Mouse (Mus musculus) left cerebral cortex, postnatal 10 days (tissue): ENCODE data around the gene Xirp1. TPM values are rescaled to one million over a fixed set of nuclear protein-coding genes. Genes with fewer than 3 reads are reported as not detected.
A peak's percentile ranks its signal among the peaks of the same experiment; 100 is the strongest.
"Not testable (repeated sequence)": the region's sequence is repeated elsewhere in the genome, so short reads cannot be mapped to it uniquely, and the experiment has no call there.

ENCODE experiments used
- DNase-seq, 2 experiments: peaks; one replicate each; pipeline ENCODE4 v3.0.0; 2021 to 2022; ENCODE audit warnings: low spot score in 2 of 2, mixed read lengths in 1 of 2; ENCODE audit errors: extremely low spot score in 1 of 2
- intact Hi-C: fragments of 180-260 bp; cut with DNase I; formaldehyde crosslinking; loops from one replicate; pipeline ENCODE4 v1.15.1; 2025
- total RNA-seq, 2 experiments: library from RNA; stranded (reverse); gene quantifications; 2 replicates each; pipeline ENCODE4 v1.2.3; 2021

Xirp1 gene
- total RNA-seq, 2 experiments from 2014 or later = 0.11 TPM; not detected in 1

DNA sequence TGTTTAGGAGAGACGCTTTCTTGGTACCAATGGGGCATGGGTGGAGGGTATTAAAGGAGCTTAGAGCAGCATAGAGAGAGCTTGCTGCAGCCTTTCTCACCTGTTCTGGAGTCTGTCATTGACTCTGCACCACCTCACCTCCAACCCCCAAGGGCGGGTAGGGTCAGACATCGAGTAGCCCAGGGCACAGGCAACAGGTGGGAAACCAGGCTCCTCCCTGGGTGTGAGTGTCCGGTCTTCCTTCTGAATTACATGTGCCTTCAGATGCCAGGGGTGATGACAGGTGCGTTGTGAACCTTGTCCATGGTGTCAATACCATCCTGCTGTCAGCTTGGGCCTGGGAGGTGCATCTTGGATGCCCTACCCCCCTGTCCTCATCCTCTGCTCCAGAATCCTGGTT lies 1.2 kb upstream of the Xirp1 start:
- intact Hi-C loops = loop anchor here (5.0 kb wide), 1 partner anchor 48 kb away; no protein-coding TSS in a partner anchor
- DNase-seq = no peak

- no peak for DNase-seq
These were observed 773 bp upstream of the Xirp1 start for GRCm38 (mm10) chr9:120024171-120024570.

GRCm38 (mm10) chr9:120021164-120021563 lies 2.2 kb downstream of the Xirp1 start:
- intact Hi-C loops = loop anchor here (2.0 kb wide), 1 partner anchor 78 kb away; no protein-coding TSS in a partner anchor
- no peak for DNase-seq

More at GRCm38 (mm10) chr9:120024171-120024570, 773 bp upstream of the Xirp1 start:
- intact Hi-C loops = no loop called here

GRCm38 (mm10) chr9:120020285-120020890 lies 3.0 kb downstream of the Xirp1 start:
- intact Hi-C loops = loop anchor here (2.0 kb wide), 1 partner anchor 78 kb away; no protein-coding TSS in a partner anchor

DNA sequence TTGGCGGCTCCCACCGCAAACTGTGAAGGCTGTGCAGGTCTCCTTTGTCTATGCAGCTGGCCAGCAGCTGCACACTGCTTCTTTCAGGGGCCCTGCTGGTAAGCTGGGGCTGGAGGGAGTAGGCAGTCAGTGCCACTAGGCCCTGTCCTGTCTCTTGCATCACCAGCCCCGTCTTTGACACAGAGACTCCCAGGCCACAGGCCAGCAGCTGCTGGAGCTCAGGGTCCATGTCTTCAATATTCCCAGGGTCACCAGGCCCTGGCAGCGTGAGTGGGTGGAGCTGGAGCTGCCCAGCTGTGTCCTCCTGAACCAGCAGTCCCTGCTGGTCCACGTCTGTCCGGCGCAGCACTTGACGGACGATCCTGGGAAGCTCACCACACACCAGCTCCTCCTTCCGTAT lies 6.4 kb downstream of the Xirp1 start:
- intact Hi-C loops = no loop called here
- DNase-seq = no peak

More at GRCm38 (mm10) chr9:120020285-120020890, 3.0 kb downstream of the Xirp1 start:
- DNase-seq = peak; percentile 70 to 79

DNA sequence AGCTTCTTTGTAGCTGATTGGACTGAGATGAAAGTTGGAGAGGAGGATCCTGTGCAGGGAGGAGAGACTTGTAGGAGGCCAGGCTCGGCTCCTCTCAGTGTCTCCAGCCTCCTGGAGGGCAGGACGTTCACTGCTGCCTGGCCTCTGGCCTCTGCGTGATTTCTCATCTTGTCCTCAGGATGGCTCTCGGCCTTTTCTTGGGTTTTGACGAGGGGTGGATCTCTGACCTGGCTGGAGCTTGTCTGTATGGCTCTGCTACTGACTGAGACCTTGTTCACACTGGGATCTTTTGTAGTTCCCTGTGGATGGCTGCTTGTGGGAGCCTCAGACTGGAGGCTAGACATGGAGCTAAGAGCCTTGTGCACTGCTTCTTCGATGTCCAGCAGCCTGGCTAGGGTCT lies 8.6 kb downstream of the Xirp1 start:
- intact Hi-C loops = loop anchor here (5.0 kb wide), 1 partner anchor 53 kb away; no protein-coding TSS in a partner anchor

GRCm38 (mm10) chr9:120013251-120013820 lies 10.1 kb downstream of the Xirp1 start:
- intact Hi-C loops = loop anchor here (5.0 kb wide), 1 partner anchor 51 kb away; no protein-coding TSS in a partner anchor
- DNase-seq = no peak

More for the DNA sequence above, 8.6 kb downstream of the Xirp1 start:
- DNase-seq = no peak

GRCm38 (mm10) chr9:120012781-120013180 lies 10.6 kb downstream of the Xirp1 start:
- no peak for DNase-seq
- intact Hi-C loops = loop anchor here (5.0 kb wide), 1 partner anchor 50 kb away; no protein-coding TSS in a partner anchor

DNA sequence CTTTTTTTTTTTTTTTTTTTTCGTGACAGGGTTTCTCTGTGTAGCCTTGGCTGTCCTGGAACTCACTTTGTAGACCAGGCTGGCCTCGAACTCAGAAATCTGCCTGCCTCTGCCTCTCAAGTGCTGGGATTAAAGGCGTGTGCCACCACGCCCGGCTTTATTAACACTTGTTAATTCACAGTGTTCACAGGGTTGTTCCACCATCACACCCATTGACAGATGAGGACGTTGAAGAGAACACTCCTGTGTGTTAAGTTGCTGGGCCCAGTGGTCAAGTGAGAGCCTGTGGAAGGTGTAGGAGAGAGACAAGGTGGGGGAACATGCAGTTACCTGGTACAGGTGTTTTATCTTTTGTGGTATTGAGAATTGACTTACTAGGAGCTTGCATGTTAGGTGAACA lies 11.2 kb downstream of the Xirp1 start:
- not testable (repeated sequence) for DNase-seq
- intact Hi-C loops = loop anchor here (5.0 kb wide), 1 partner anchor 50 kb away; no protein-coding TSS in a partner anchor

GRCm38 (mm10) chr9:120011533-120011932 lies 11.9 kb downstream of the Xirp1 start:
- intact Hi-C loops = loop anchor here (2.0 to 5.0 kb wide), 2 partner anchors 29 to 49 kb away; no protein-coding TSS in a partner anchor
- peak; percentile 72 to 82 for DNase-seq

- DNase-seq = peak; percentile 94 to 98
- intact Hi-C loops = loop anchor here (2.0 to 5.0 kb wide), 2 partner anchors 28 to 49 kb away; no protein-coding TSS in a partner anchor
These were observed 12.5 kb downstream of the Xirp1 start for GRCm38 (mm10) chr9:120010781-120011511.

- no peak for DNase-seq
- intact Hi-C loops = loop anchor here (2.0 to 5.0 kb wide), 2 partner anchors 27 to 48 kb away; no protein-coding TSS in a partner anchor
These were observed 13.5 kb downstream of the Xirp1 start for GRCm38 (mm10) chr9:120009871-120010270.

- no peak for DNase-seq
- intact Hi-C loops = no loop called here
These were observed 14.1 kb downstream of the Xirp1 start for GRCm38 (mm10) chr9:120009226-120009841.

DNA sequence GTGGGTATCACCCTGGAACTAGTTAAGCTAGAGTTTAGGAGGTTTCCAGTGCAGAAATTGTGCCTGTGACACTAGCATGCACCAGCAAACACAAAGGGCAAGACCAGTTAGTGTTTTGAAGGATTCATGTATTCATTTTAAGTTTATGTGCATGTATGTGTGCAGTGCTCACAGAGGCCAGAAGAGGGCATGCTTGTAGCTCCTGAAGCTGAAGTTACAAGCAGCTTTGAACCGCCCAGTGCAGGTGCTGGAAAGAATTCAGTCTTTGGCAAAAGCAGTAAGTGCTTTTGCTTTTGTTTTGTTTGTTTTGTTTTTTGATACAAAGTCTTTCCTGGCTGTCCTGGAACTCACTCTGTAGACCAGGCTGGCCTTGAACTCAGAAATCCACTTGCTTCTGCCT lies 15.6 kb downstream of the Xirp1 start:
- no peak for DNase-seq
- intact Hi-C loops = no loop called here

- intact Hi-C loops = no loop called here
- no peak for DNase-seq
These were observed 17.5 kb downstream of the Xirp1 start for GRCm38 (mm10) chr9:120005936-120006335.

DNA sequence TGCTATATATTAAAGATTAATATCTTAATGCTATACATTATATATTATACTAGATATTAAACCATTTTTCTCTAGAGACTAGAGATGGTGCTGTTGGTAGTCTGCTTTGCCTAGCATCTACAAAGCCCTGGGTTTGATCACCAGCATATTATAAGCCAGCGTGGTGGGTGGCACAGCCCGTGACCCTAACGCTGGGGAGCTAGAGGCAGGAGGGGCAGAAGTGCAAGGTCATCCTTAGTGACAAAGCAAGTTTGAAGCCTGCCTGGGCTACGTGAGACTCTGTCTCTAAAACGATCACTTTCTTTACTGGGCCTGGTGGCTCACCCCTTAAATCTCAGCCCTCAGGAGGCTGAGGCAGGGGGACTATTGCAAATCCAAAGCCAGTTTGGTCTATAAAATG lies 20.5 kb downstream of the Xirp1 start:
- intact Hi-C loops = no loop called here
- DNase-seq = no peak

- peak; percentile 59 to 89 for DNase-seq
- intact Hi-C loops = no loop called here
These were observed 21.3 kb downstream of the Xirp1 start for GRCm38 (mm10) chr9:120001945-120002725.

- intact Hi-C loops = no loop called here
These were observed 22.6 kb downstream of the Xirp1 start for GRCm38 (mm10) chr9:120000761-120001160.

More at GRCm38 (mm10) chr9:120000761-120001160, 22.6 kb downstream of the Xirp1 start:
- DNase-seq = no peak
